Mouse (Mus musculus) kidney, embryonic 15.5 days (tissue): Measurements from ENCODE around the gene Mllt10. TPM values are rescaled to one million over a fixed set of nuclear protein-coding genes. Genes with fewer than 3 reads are reported as not detected.
A peak's percentile ranks its signal among the peaks of the same experiment; 100 is the strongest.

Experiments used
- ATAC-seq: fragments of 200-750 bp; cut with Nextera tagmentation; replicated peaks from 2 replicates; pipeline ENCODE4 v1.8.0; 2017; ENCODE audit warnings: moderate TSS enrichment; ENCODE audit not compliant: low FRiP score
- H3K27ac ChIP-seq: fragments of 300-500 bp; sonication (generic); 2 replicates; pipeline ENCODE4 v1.5.1; 2015; ENCODE audit warnings: mild to moderate bottlenecking, inconsistent platforms
- H3K27me3 ChIP-seq: fragments of 300-500 bp; sonication (generic); 2 replicates; pipeline ENCODE4 v1.6.1; 2015; ENCODE audit warnings: inconsistent platforms
- H3K36me3 ChIP-seq: fragments of 300-500 bp; sonication (generic); 2 replicates; pipeline ENCODE4 v1.6.1; 2015; ENCODE audit warnings: inconsistent platforms
- H3K4me1 ChIP-seq: fragments of 300-500 bp; sonication (generic); 2 replicates; pipeline ENCODE4 v1.6.1; 2015; ENCODE audit warnings: inconsistent platforms
- H3K4me2 ChIP-seq: fragments of 300-500 bp; sonication (generic); 2 replicates; pipeline ENCODE4 v1.6.1; 2015; ENCODE audit warnings: moderate library complexity, mild to moderate bottlenecking, inconsistent platforms
- H3K4me3 ChIP-seq: fragments of 300-500 bp; sonication (generic); replicated peaks from 2 replicates; pipeline ENCODE4 v1.5.1; 2015; ENCODE audit warnings: mild to moderate bottlenecking, inconsistent platforms
- H3K9ac ChIP-seq: fragments of 300-500 bp; sonication (generic); 2 replicates; pipeline ENCODE4 v1.6.1; 2015; ENCODE audit warnings: mild to moderate bottlenecking, inconsistent platforms
- H3K9me3 ChIP-seq: fragments of 300-500 bp; sonication (generic); replicated peaks from 2 replicates; pipeline ENCODE4 v1.6.1; 2016; ENCODE audit warnings: inconsistent platforms
- WGBS: fragments of 180-500 bp; shearing (Covaris S2); methylation state at CpG from one replicate; pipeline ENCODE4 v1.1.7; 2015; ENCODE audit warnings: mixed read lengths; 5-methylcytosine and 5-hydroxymethylcytosine counted together
- polyA plus RNA-seq: library from polyadenylated mRNA; unstranded; fragments of >200 nt; fragmentation: Nextera tagmentation; extraction: Ambion mirVana; gene quantifications from 2 replicates; pipeline ENCODE4 v1.2.1, GENCODE M21; 2015

Mllt10 gene
- polyA plus RNA-seq, 1 experiment from 2014 or later = 72.9 TPM

- Histone ChIP-seq H3K9me3 (no peaks in the 10 kb centered on the region), H3K27me3 (no peaks in the 10 kb centered on the region), H3K4me1 (peaks cover 19% of the 10 kb centered on the region), H3K36me3 (no peaks in the 10 kb centered on the region), H3K9ac (peak overlapping the region; percentile 83), H3K27ac (peak overlapping the region; percentile 100), H3K4me3 (peak overlapping the region; percentile 60), H3K4me2 (peak overlapping the region; percentile 86)
- peak; percentile 99 for ATAC-seq
- under 1% methylated on average over 37 of the region's 50 CpGs for WGBS
Observed at GRCm38 (mm10) chr2:18056786-18057255, 1.8 kb downstream of the Mllt10 start.

GRCm38 (mm10) chr2:18057336-18058145 lies 2.5 kb downstream of the Mllt10 start:
- H3K4me1 ChIP-seq = peaks cover 19% of the 10 kb centered on the region
- no peaks in the 10 kb centered on the region for H3K36me3 ChIP-seq
- no peaks in the 10 kb centered on the region for H3K9me3 ChIP-seq
- no peaks in the 10 kb centered on the region for H3K27me3 ChIP-seq
- peak overlapping the region; percentile 83 for H3K9ac ChIP-seq
- ATAC-seq = no peak
- WGBS = under 1% methylated on average over 48 of the region's 48 CpGs
- peak overlapping the region; percentile 100 for H3K27ac ChIP-seq
- peak overlapping the region; percentile 86 for H3K4me2 ChIP-seq
- H3K4me3 ChIP-seq = peak overlapping the region; percentile 60

- Histone ChIP-seq H3K27me3 (no peaks in the 10 kb centered on the region), H3K4me2 (peak overlapping the region; percentile 86), H3K4me3 (peak overlapping the region; percentile 60), H3K27ac (peak overlapping the region; percentile 100), H3K9me3 (no peaks in the 10 kb centered on the region), H3K36me3 (no peaks in the 10 kb centered on the region), H3K4me1 (peaks cover 19% of the 10 kb centered on the region), H3K9ac (peak overlapping the region; percentile 83)
- no peak for ATAC-seq
- WGBS = 29% methylated on average over 9 of the region's 9 CpGs
Observed at GRCm38 (mm10) chr2:18058146-18058708, 3.2 kb downstream of the Mllt10 start.

GRCm38 (mm10) chr2:18059063-18059462 lies 4.0 kb downstream of the Mllt10 start:
- H3K4me3 ChIP-seq = no peak overlapping the region
- no peak overlapping the region for H3K9ac ChIP-seq
- H3K27ac ChIP-seq = no peak overlapping the region
- no peaks in the 10 kb centered on the region for H3K9me3 ChIP-seq
- no peak for ATAC-seq
- no peaks in the 10 kb centered on the region for H3K27me3 ChIP-seq
- H3K4me1 ChIP-seq = peaks cover 10% of the 10 kb centered on the region
- no peak overlapping the region for H3K4me2 ChIP-seq
- 49% methylated on average over 2 of the region's 2 CpGs for WGBS
- no peaks in the 10 kb centered on the region for H3K36me3 ChIP-seq

GRCm38 (mm10) chr2:18059891-18060290 lies 4.9 kb downstream of the Mllt10 start:
- H3K36me3 ChIP-seq = no peaks in the 10 kb centered on the region
- H3K9me3 ChIP-seq = no peaks in the 10 kb centered on the region
- no peaks in the 10 kb centered on the region for H3K27me3 ChIP-seq
- H3K9ac ChIP-seq = no peak overlapping the region
- no peak overlapping the region for H3K4me2 ChIP-seq
- H3K27ac ChIP-seq = no peak overlapping the region
- no peak for ATAC-seq
- H3K4me3 ChIP-seq = no peak overlapping the region
- WGBS = 96% methylated on average over 1 of the region's 1 CpGs
- peaks cover 6% of the 10 kb centered on the region for H3K4me1 ChIP-seq

- H3K27me3 ChIP-seq = no peaks in the 10 kb centered on the region
- no peak overlapping the region for H3K9ac ChIP-seq
- no peaks in the 10 kb centered on the region for H3K9me3 ChIP-seq
- H3K4me1 ChIP-seq = peaks cover 3% of the 10 kb centered on the region
- no peak overlapping the region for H3K4me3 ChIP-seq
- H3K36me3 ChIP-seq = no peaks in the 10 kb centered on the region
- H3K4me2 ChIP-seq = no peak overlapping the region
- no peak overlapping the region for H3K27ac ChIP-seq
- 97% methylated on average over 1 of the region's 1 CpGs for WGBS
- no peak for ATAC-seq
Observed at GRCm38 (mm10) chr2:18060396-18060795, 5.4 kb downstream of the Mllt10 start.

- Histone ChIP-seq H3K4me3 (peak overlapping the region; percentile 84), H3K9me3 (no peaks in the 10 kb centered on the region), H3K27me3 (no peaks in the 10 kb centered on the region), H3K4me2 (peak overlapping the region; percentile 70), H3K4me1 (peaks cover 15% of the 10 kb centered on the region), H3K27ac (peak overlapping the region; percentile 100), H3K9ac (peak overlapping the region; percentile 97), H3K36me3 (peaks cover 14% of the 10 kb centered on the region)
- 0% methylated on average over 18 of the region's 18 CpGs for WGBS
- ATAC-seq = peak; percentile 75
Observed at GRCm38 (mm10) chr2:18063763-18064251, 8.8 kb downstream of the Mllt10 start.

- ATAC-seq = peak; percentile 96
- under 1% methylated on average over 37 of the region's 58 CpGs for WGBS
- Histone ChIP-seq H3K36me3 (peaks cover 15% of the 10 kb centered on the region), H3K9ac (peak overlapping the region; percentile 97), H3K4me1 (peaks cover 15% of the 10 kb centered on the region), H3K27ac (peak overlapping the region; percentile 100), H3K27me3 (no peaks in the 10 kb centered on the region), H3K4me2 (peak overlapping the region; percentile 70), H3K9me3 (no peaks in the 10 kb centered on the region), H3K4me3 (peak overlapping the region; percentile 84)
Observed at GRCm38 (mm10) chr2:18064356-18064858, 9.4 kb downstream of the Mllt10 start.

- Histone ChIP-seq H3K27me3 (no peaks in the 10 kb centered on the region), H3K4me2 (peak overlapping the region; percentile 70), H3K4me1 (peaks cover 15% of the 10 kb centered on the region), H3K9me3 (no peaks in the 10 kb centered on the region), H3K36me3 (peaks cover 17% of the 10 kb centered on the region), H3K4me3 (peak overlapping the region; percentile 84), H3K27ac (peak overlapping the region; percentile 100), H3K9ac (peak overlapping the region; percentile 97)
- WGBS = under 1% methylated on average over 68 of the region's 85 CpGs
- ATAC-seq = peak; percentile 75
Observed at GRCm38 (mm10) chr2:18064941-18065707, 10.1 kb downstream of the Mllt10 start.

GRCm38 (mm10) chr2:18065708-18066030 lies 10.6 kb downstream of the Mllt10 start:
- peak overlapping the region; percentile 70 for H3K4me2 ChIP-seq
- peak overlapping the region; percentile 97 for H3K9ac ChIP-seq
- 9% methylated on average over 6 of the region's 6 CpGs for WGBS
- H3K4me1 ChIP-seq = peaks cover 15% of the 10 kb centered on the region
- peaks cover 17% of the 10 kb centered on the region for H3K36me3 ChIP-seq
- peak overlapping the region; percentile 100 for H3K27ac ChIP-seq
- H3K4me3 ChIP-seq = peak overlapping the region; percentile 84
- no peaks in the 10 kb centered on the region for H3K27me3 ChIP-seq
- no peak for ATAC-seq
- H3K9me3 ChIP-seq = no peaks in the 10 kb centered on the region

GRCm38 (mm10) chr2:18066436-18066835 lies 11.4 kb downstream of the Mllt10 start:
- Histone ChIP-seq H3K27ac (no peak overlapping the region), H3K9me3 (no peaks in the 10 kb centered on the region), H3K9ac (no peak overlapping the region), H3K4me3 (peak overlapping the region; percentile 84; the same call in 1 of the 2 replicates), H3K36me3 (peaks cover 22% of the 10 kb centered on the region), H3K27me3 (no peaks in the 10 kb centered on the region), H3K4me2 (peak overlapping the region; percentile 70), H3K4me1 (peaks cover 15% of the 10 kb centered on the region)
- ATAC-seq = no peak
